Comparison of ENCODE assay signal across 8 mouse cellular contexts in the genomic region with DNA sequence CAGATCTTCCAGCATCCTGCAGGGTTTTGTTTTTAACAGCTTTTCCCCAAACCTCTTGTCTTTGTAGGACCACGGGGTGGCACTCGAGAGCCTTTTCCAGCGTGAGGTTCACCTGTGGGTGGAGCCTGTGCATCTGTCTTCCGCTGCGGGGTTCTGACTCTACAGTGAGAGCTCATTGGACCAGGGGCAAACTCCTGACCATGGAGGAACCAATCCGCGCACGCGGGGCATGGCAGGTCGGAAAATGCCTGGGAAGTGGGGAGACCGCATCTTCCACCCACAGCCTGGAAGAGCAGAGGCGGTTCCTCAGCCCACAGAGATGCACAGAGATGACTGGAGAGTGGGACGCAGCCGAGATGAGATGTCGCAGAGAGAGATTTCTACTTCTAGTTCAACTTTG. TPM values are rescaled to one million over a fixed set of nuclear protein-coding genes. Genes with fewer than 3 reads are reported as not detected.
A peak's percentile ranks its signal among the peaks of the same experiment; 100 is the strongest.
DNase-seq lines count a peak whose midpoint lies in the region; ATAC-seq and TF ChIP-seq lines count a peak whose summit lies in the region.

No protein-coding gene starts in this region.

- H3K79me2 ChIP-seq in MEL (ENCODE audit: control insufficient read depth, insufficient read depth, low read length, poor library complexity) = no peaks in the 10 kb centered on the region

- TF ChIP-seq RAD21 in MEL (IDR thresholded peaks at IDR 0.05; ENCODE audit: low read depth, low read length) = peak; percentile 93

- no peaks in the 10 kb centered on the region for H3K9me3 ChIP-seq in MEL (replicated peaks; ENCODE audit: insufficient read depth, low read length)
- no peaks in the 10 kb centered on the region for H3K9me3 ChIP-seq in forebrain, postnatal 0 days (ENCODE audit: low read length)
- no peaks in the 10 kb centered on the region for H3K9me3 ChIP-seq in lung, embryonic 15.5 days

- peak; percentile 99 for DNase-seq in MEL (ENCODE audit: low read depth, low spot score)
- peak; percentile 96 to 97 for DNase-seq in cerebellum, adult 2 months
- DNase-seq in forebrain, postnatal 0 days = peak; percentile 98
- peak; percentile 96 for DNase-seq in heart, postnatal 4 days
- DNase-seq in layer of hippocampus, adult 8-10 months (ENCODE audit: low spot score in 2 of 2) = peak; percentile 98
- peak; percentile 93 for DNase-seq in ovary, adult 18-20 months (ENCODE audit: low spot score)
- peak; percentile 98 for DNase-seq in thymus, postnatal 0 days (ENCODE audit: low spot score)

- no peaks in the 10 kb centered on the region for H3K27me3 ChIP-seq in MEL (ENCODE audit: control insufficient read depth in 1 of 2, insufficient read depth in 2 of 2, low read length in 2 of 2)
- H3K27me3 ChIP-seq in cerebellum, adult 2 months (ENCODE audit: control insufficient read depth, insufficient read depth, low read length) = no peaks in the 10 kb centered on the region
- no peaks in the 10 kb centered on the region for H3K27me3 ChIP-seq in forebrain, postnatal 0 days (ENCODE audit: insufficient read depth, low read length)
- H3K27me3 ChIP-seq in lung, embryonic 15.5 days = no peaks in the 10 kb centered on the region

- peak overlapping the region; percentile 47 to 58 for H3K4me3 ChIP-seq in MEL (ENCODE audit: control insufficient read depth in 1 of 2, insufficient read depth in 1 of 2, low read depth in 2 of 2, low read length in 2 of 2)
- peak overlapping the region; percentile 57 for H3K4me3 ChIP-seq in cerebellum, adult 2 months (replicated peaks; ENCODE audit: insufficient read depth, low read depth, low read length)
- H3K4me3 ChIP-seq in forebrain, postnatal 0 days (ENCODE audit: low read depth, low read length) = peak overlapping the region; percentile 34
- peak overlapping the region; percentile 38 for H3K4me3 ChIP-seq in lung, embryonic 15.5 days

- peak overlapping the region; percentile 51 for H3K4me2 ChIP-seq in forebrain, postnatal 0 days (ENCODE audit: low read depth)
- H3K4me2 ChIP-seq in lung, embryonic 15.5 days = peak overlapping the region; percentile 77

- H3K4me1 ChIP-seq in MEL (ENCODE audit: control insufficient read depth in 1 of 2, insufficient read depth in 2 of 2, low read length in 2 of 2) = peaks cover 0 to 2% of the 10 kb centered on the region in 2 experiments; a peak in 2 of 4 replicates
- no peaks in the 10 kb centered on the region for H3K4me1 ChIP-seq in cerebellum, adult 2 months (ENCODE audit: control insufficient read depth, insufficient read depth, low read length)
- no peaks in the 10 kb centered on the region for H3K4me1 ChIP-seq in forebrain, postnatal 0 days (ENCODE audit: insufficient read depth)
- H3K4me1 ChIP-seq in lung, embryonic 15.5 days = no peaks in the 10 kb centered on the region

- ATAC-seq in forebrain, postnatal 0 days = peak; percentile 100
- peak; percentile 100 for ATAC-seq in lung, embryonic 15.5 days (ENCODE audit: borderline replicate concordance, extremely low read depth, low FRiP score, low TSS enrichment)

- peak overlapping the region; percentile 24; the same call in 1 of the 2 replicates for H3K9ac ChIP-seq in MEL (ENCODE audit: control insufficient read depth, low read depth, low read length, poor library complexity, severe bottlenecking)
- H3K9ac ChIP-seq in forebrain, postnatal 0 days = peak overlapping the region; percentile 40
- 0 out of 2 replicates have a peak overlapping the region, but pooled peaks have one; percentile 24 for H3K9ac ChIP-seq in lung, embryonic 15.5 days

- TF ChIP-seq POLR2A in MEL (IDR thresholded peaks at IDR 0.05; ENCODE audit: control insufficient read depth in 1 of 2, insufficient read depth in 1 of 2, low read depth in 1 of 2, low read length in 2 of 2, poor library complexity in 1 of 2) = peak in 1 of 2 experiments; percentile 80; a peak in 2 of 4 replicates
- TF ChIP-seq POLR2A in cerebellum, adult 2 months (IDR thresholded peaks at IDR 0.05; ENCODE audit: borderline replicate concordance, insufficient read depth, low read length) = peak; percentile 87; the same call in 1 of the 2 replicates

- 0 out of 2 replicates have a peak overlapping the region, but pooled peaks have one; percentile 1 for H3K27ac ChIP-seq in MEL (ENCODE audit: control insufficient read depth, low read depth, low read length)
- H3K27ac ChIP-seq in cerebellum, adult 2 months (ENCODE audit: insufficient read depth, low read length) = peak overlapping the region; percentile 14; the same call in 1 of the 2 replicates
- H3K27ac ChIP-seq in forebrain, postnatal 0 days (ENCODE audit: low read depth, low read length) = peak overlapping the region; percentile 76
- peak overlapping the region; percentile 54; the same call in 1 of the 2 replicates for H3K27ac ChIP-seq in lung, embryonic 15.5 days

- WGBS in cerebellum, adult 2 months = 1% methylated on average over 15 of the region's 15 CpGs
- WGBS in forebrain, postnatal 0 days = 2% methylated on average over 15 of the region's 15 CpGs
- WGBS in lung, embryonic 15.5 days = 2% methylated on average over 15 of the region's 15 CpGs

- H3K36me3 ChIP-seq in MEL (ENCODE audit: control insufficient read depth in 1 of 2, insufficient read depth in 2 of 2, low read length in 2 of 2) = peaks cover 0 to 2% of the 10 kb centered on the region in 2 experiments; a peak in 2 of 4 replicates
- H3K36me3 ChIP-seq in forebrain, postnatal 0 days (ENCODE audit: insufficient read depth) = no peaks in the 10 kb centered on the region
- no peaks in the 10 kb centered on the region for H3K36me3 ChIP-seq in lung, embryonic 15.5 days

- TF ChIP-seq EP300 in MEL (IDR thresholded peaks at IDR 0.05; ENCODE audit: low read depth in 1 of 2, low read length in 2 of 2) = 0 out of 4 replicates have a peak, but pooled peaks of 1 of the 2 experiments have one; percentile 13

- peak; percentile 64 to 99 (median 89) for TF ChIP-seq CTCF in MEL (IDR thresholded peaks at IDR 0.05 in 2 of 3, conservative IDR thresholded peaks at IDR 0.05 in 1 of 3; ENCODE audit: control insufficient read depth in 1 of 3, insufficient read depth in 1 of 3, low read depth in 2 of 3, low read length in 3 of 3, poor library complexity in 1 of 3, severe bottlenecking in 1 of 3)
- peak; percentile 93 for TF ChIP-seq CTCF in cerebellum, adult 2 months (IDR thresholded peaks at IDR 0.05; ENCODE audit: borderline replicate concordance, insufficient read depth, low read depth, low read length)
- peak; percentile 94 for TF ChIP-seq CTCF in forebrain, postnatal 0 days (IDR thresholded peaks at IDR 0.05; ENCODE audit: low read depth)

TF ChIP-seq in MEL, 35 proteins besides CTCF, POLR2A, EP300 and RAD21:
- TF ChIP-seq MXI1 (IDR thresholded peaks at IDR 0.05; ENCODE audit: low read depth, low read length) (no peak; the same call in none of the 2 replicates), ZC3H11A (IDR thresholded peaks at IDR 0.05; ENCODE audit: low read depth, low read length) (peak; percentile 97), NRF1 (IDR thresholded peaks at IDR 0.05; ENCODE audit: insufficient read depth, low read depth, low read length, poor library complexity, severe bottlenecking) (peak; percentile 34; the same call in 1 of the 2 replicates), ETS1 (IDR thresholded peaks at IDR 0.05; ENCODE audit: low read depth, low read length) (no peak), USF1 (IDR thresholded peaks at IDR 0.05; ENCODE audit: low read depth, low read length) (peak; percentile 88), NELFE (IDR thresholded peaks at IDR 0.05; ENCODE audit: low read depth, low read length) (peak; percentile 55; the same call in 1 of the 2 replicates), CHD1 (IDR thresholded peaks at IDR 0.05; ENCODE audit: low read depth, low read length) (no peak), ZNF384 (IDR thresholded peaks at IDR 0.05; ENCODE audit: low read depth, low read length) (no peak), GATA1 (IDR thresholded peaks at IDR 0.05; ENCODE audit: low read depth, low read length) (no peak), MAFK (IDR thresholded peaks at IDR 0.05; ENCODE audit: borderline replicate concordance, low read depth, low read length) (no peak), SIN3A (IDR thresholded peaks at IDR 0.05; ENCODE audit: low read length) (peak; percentile 91), SMC3 (IDR thresholded peaks at IDR 0.05; ENCODE audit: low read depth, low read length) (peak; percentile 100), TBP (IDR thresholded peaks at IDR 0.05; ENCODE audit: low read depth, low read length) (peak; percentile 76), ZKSCAN1 (IDR thresholded peaks at IDR 0.05; ENCODE audit: low read depth, low read length) (no peak), MAZ (IDR thresholded peaks at IDR 0.05; ENCODE audit: low read depth, low read length) (0 out of 2 replicates have a peak, but pooled peaks have one; percentile 29), ELF1 (IDR thresholded peaks at IDR 0.05; ENCODE audit: low read depth, low read length) (peak; percentile 70), TCF12 (IDR thresholded peaks at IDR 0.05; ENCODE audit: low read depth, low read length) (peak; percentile 57), HCFC1 (IDR thresholded peaks at IDR 0.05; ENCODE audit: low read depth, low read length) (peak; percentile 68)

RNA-seq across cellular contexts. Expression of gene Rasa2, which starts 38.5 kb away (rescaled TPM):
- 9.5 and 11.3 TPM in 2 replicates for total RNA-seq in MEL (2012; rRNA removed)
- polyA plus RNA-seq in MEL (2012; ENCODE audit: insufficient read depth in 1 of 2, insufficient read length in 2 of 2, low read depth in 1 of 2, low replicate concordance in 2 of 2, missing spikeins in 1 of 2) = 10 to 100 TPM in 1 of 2 experiments, not detected in 1; 11.3 TPM
- polyA plus RNA-seq in cerebellum, adult 2 months (2012; rRNA removed) = 8.3 and 9.3 TPM in 2 replicates
- 21.5 and 23.2 TPM in 2 replicates for total RNA-seq in forebrain, postnatal 0 days (2014; rRNA removed)
- polyA plus RNA-seq in forebrain, postnatal 0 days (2015; fragmentation: Nextera tagmentation; extraction: Ambion mirVana) = 5.8 and 14.0 TPM in 2 replicates
- total RNA-seq in heart, postnatal 4 days (2021) = 1 to 10 TPM; 9.3 to 9.7 TPM
- 10 to 100 TPM; 31.5 to 38.3 (median 36.4) TPM for total RNA-seq in layer of hippocampus, adult 8-10 months (2022)
- 15.3 and 19.9 TPM in 2 replicates for polyA plus RNA-seq in lung, embryonic 15.5 days (2015; fragmentation: Nextera tagmentation; extraction: Ambion mirVana)
- 24.6 and 33.3 TPM in 2 replicates for polyA plus RNA-seq in thymus, postnatal 0 days (2015; fragmentation: Nextera tagmentation; extraction: Ambion mirVana)

Comparison
In these comparisons a context has a peak if more than half of its experiments do, and no peak if none do; other contexts are left out.
1. Peak in every context shown above with its lines: DNase-seq, ATAC-seq, H3K4me3 ChIP-seq and H3K27ac ChIP-seq.
2. H3K27ac ChIP-seq: peak in every context shown above with its lines; median percentile 76 in forebrain, postnatal 0 days; 54 in lung, embryonic 15.5 days; 14 in cerebellum, adult 2 months; 1 in MEL.